Mouse (Mus musculus): ENCODE results near the gene Trpm1. TPM values are rescaled to one million over a fixed set of nuclear protein-coding genes. Genes with fewer than 3 reads are reported as not detected.
A peak's percentile ranks its signal among the peaks of the same experiment; 100 is the strongest.

Trpm1 gene
- polyA plus RNA-seq, 1 experiment from 2014 or later = 0.42 TPM

- H3K27ac ChIP-seq (ENCODE audit: low read depth, low read length) = no peak overlapping the region
- H3K9ac ChIP-seq (ENCODE audit: low read length) = no peak overlapping the region
- no peaks in the 10 kb centered on the region for H3K9me3 ChIP-seq (ENCODE audit: control insufficient read depth, low read length)
- DNase-seq (ENCODE audit: low spot score) (no peak), ATAC-seq (ENCODE audit: insufficient read depth, low FRiP score, low TSS enrichment) (no peak)
- H3K4me1 ChIP-seq (ENCODE audit: control insufficient read depth, insufficient read depth, low read length) = no peaks in the 10 kb centered on the region
- H3K4me3 ChIP-seq (ENCODE audit: low read depth, low read length) = no peak overlapping the region
- H3K4me2 ChIP-seq (ENCODE audit: low read depth) = no peak overlapping the region
- WGBS = 73% methylated on average over 6 of the region's 6 CpGs
- H3K36me3 ChIP-seq (ENCODE audit: control insufficient read depth, insufficient read depth, low read length) = no peaks in the 10 kb centered on the region
- no peaks in the 10 kb centered on the region for H3K27me3 ChIP-seq (ENCODE audit: control insufficient read depth, insufficient read depth, low read length)
Measured at GRCm38 (mm10) chr7:64150436-64151080, 3.1 kb upstream of the Trpm1 start.

GRCm38 (mm10) chr7:64155226-64155625 is 1.6 kb downstream of the Trpm1 start:
- Histone ChIP-seq H3K27ac (ENCODE audit: low read depth, low read length) (no peak overlapping the region), H3K9me3 (ENCODE audit: control insufficient read depth, low read length) (no peaks in the 10 kb centered on the region), H3K9ac (ENCODE audit: low read length) (no peak overlapping the region), H3K4me1 (ENCODE audit: control insufficient read depth, insufficient read depth, low read length) (no peaks in the 10 kb centered on the region), H3K36me3 (ENCODE audit: control insufficient read depth, insufficient read depth, low read length) (no peaks in the 10 kb centered on the region), H3K4me3 (ENCODE audit: low read depth, low read length) (no peak overlapping the region), H3K27me3 (ENCODE audit: control insufficient read depth, insufficient read depth, low read length) (no peaks in the 10 kb centered on the region), H3K4me2 (ENCODE audit: low read depth) (no peak overlapping the region)
- ATAC-seq (ENCODE audit: insufficient read depth, low FRiP score, low TSS enrichment) = no peak
- 69% methylated on average over 4 of the region's 4 CpGs for WGBS
- DNase-seq (ENCODE audit: low spot score) = no peak

- H3K4me2 ChIP-seq (ENCODE audit: low read depth) = peak overlapping the region; percentile 22
- peak; percentile 72 for DNase-seq (ENCODE audit: low spot score)
- no peaks in the 10 kb centered on the region for H3K36me3 ChIP-seq (ENCODE audit: control insufficient read depth, insufficient read depth, low read length)
- H3K4me3 ChIP-seq (ENCODE audit: low read depth, low read length) = no peak overlapping the region
- no peaks in the 10 kb centered on the region for H3K9me3 ChIP-seq (ENCODE audit: control insufficient read depth, low read length)
- H3K4me1 ChIP-seq (ENCODE audit: control insufficient read depth, insufficient read depth, low read length) = no peaks in the 10 kb centered on the region
- no peak overlapping the region for H3K9ac ChIP-seq (ENCODE audit: low read length)
- H3K27ac ChIP-seq (ENCODE audit: low read depth, low read length) = no peak overlapping the region
- H3K27me3 ChIP-seq (ENCODE audit: control insufficient read depth, insufficient read depth, low read length) = no peaks in the 10 kb centered on the region
- peak; percentile 59 for ATAC-seq (ENCODE audit: insufficient read depth, low FRiP score, low TSS enrichment)
- 19% methylated on average over 10 of the region's 10 CpGs for WGBS
Measured at GRCm38 (mm10) chr7:64155687-64156086, 2.1 kb downstream of the Trpm1 start.

GRCm38 (mm10) chr7:64156271-64156911 is 2.8 kb downstream of the Trpm1 start:
- Histone ChIP-seq H3K9ac (ENCODE audit: low read length) (no peak overlapping the region), H3K4me1 (ENCODE audit: control insufficient read depth, insufficient read depth, low read length) (no peaks in the 10 kb centered on the region), H3K27ac (ENCODE audit: low read depth, low read length) (no peak overlapping the region), H3K4me3 (ENCODE audit: low read depth, low read length) (no peak overlapping the region), H3K9me3 (ENCODE audit: control insufficient read depth, low read length) (no peaks in the 10 kb centered on the region), H3K36me3 (ENCODE audit: control insufficient read depth, insufficient read depth, low read length) (no peaks in the 10 kb centered on the region), H3K4me2 (ENCODE audit: low read depth) (no peak overlapping the region), H3K27me3 (ENCODE audit: control insufficient read depth, insufficient read depth, low read length) (no peaks in the 10 kb centered on the region)
- WGBS = 79% methylated on average over 5 of the region's 5 CpGs
- DNase-seq (ENCODE audit: low spot score) (no peak), ATAC-seq (ENCODE audit: insufficient read depth, low FRiP score, low TSS enrichment) (no peak)

- H3K36me3 ChIP-seq (ENCODE audit: control insufficient read depth, insufficient read depth, low read length) = no peaks in the 10 kb centered on the region
- DNase-seq (ENCODE audit: low spot score) (no peak), ATAC-seq (ENCODE audit: insufficient read depth, low FRiP score, low TSS enrichment) (no peak)
- H3K4me1 ChIP-seq (ENCODE audit: control insufficient read depth, insufficient read depth, low read length) = no peaks in the 10 kb centered on the region
- H3K27me3 ChIP-seq (ENCODE audit: control insufficient read depth, insufficient read depth, low read length) = no peaks in the 10 kb centered on the region
- H3K4me3 ChIP-seq (ENCODE audit: low read depth, low read length) = no peak overlapping the region
- no peaks in the 10 kb centered on the region for H3K9me3 ChIP-seq (ENCODE audit: control insufficient read depth, low read length)
- H3K27ac ChIP-seq (ENCODE audit: low read depth, low read length) = no peak overlapping the region
- no peak overlapping the region for H3K4me2 ChIP-seq (ENCODE audit: low read depth)
- WGBS = 68% methylated on average over 7 of the region's 7 CpGs
- H3K9ac ChIP-seq (ENCODE audit: low read length) = no peak overlapping the region
Measured at GRCm38 (mm10) chr7:64156918-64157690, 3.5 kb downstream of the Trpm1 start.

GRCm38 (mm10) chr7:64158281-64159055 is 4.8 kb downstream of the Trpm1 start:
- DNase-seq (ENCODE audit: low spot score) = no peak
- H3K4me3 ChIP-seq (ENCODE audit: low read depth, low read length) = no peak overlapping the region
- 86% methylated on average over 12 of the region's 12 CpGs for WGBS
- no peaks in the 10 kb centered on the region for H3K27me3 ChIP-seq (ENCODE audit: control insufficient read depth, insufficient read depth, low read length)
- ATAC-seq (ENCODE audit: insufficient read depth, low FRiP score, low TSS enrichment) = no peak
- H3K4me2 ChIP-seq (ENCODE audit: low read depth) = no peak overlapping the region
- H3K27ac ChIP-seq (ENCODE audit: low read depth, low read length) = no peak overlapping the region
- no peaks in the 10 kb centered on the region for H3K9me3 ChIP-seq (ENCODE audit: control insufficient read depth, low read length)
- H3K4me1 ChIP-seq (ENCODE audit: control insufficient read depth, insufficient read depth, low read length) = no peaks in the 10 kb centered on the region
- no peaks in the 10 kb centered on the region for H3K36me3 ChIP-seq (ENCODE audit: control insufficient read depth, insufficient read depth, low read length)
- H3K9ac ChIP-seq (ENCODE audit: low read length) = no peak overlapping the region

- Histone ChIP-seq H3K4me3 (ENCODE audit: low read depth, low read length) (no peak overlapping the region), H3K4me1 (ENCODE audit: control insufficient read depth, insufficient read depth, low read length) (no peaks in the 10 kb centered on the region)
Measured at GRCm38 (mm10) chr7:64159056-64159542, 5.5 kb downstream of the Trpm1 start.

More at GRCm38 (mm10) chr7:64159056-64159542, 5.5 kb downstream of the Trpm1 start:
- no peaks in the 10 kb centered on the region for H3K9me3 ChIP-seq (ENCODE audit: control insufficient read depth, low read length)
- no peaks in the 10 kb centered on the region for H3K27me3 ChIP-seq (ENCODE audit: control insufficient read depth, insufficient read depth, low read length)
- ATAC-seq (ENCODE audit: insufficient read depth, low FRiP score, low TSS enrichment) = no peak
- WGBS = 52% methylated on average over 5 of the region's 5 CpGs
- no peaks in the 10 kb centered on the region for H3K36me3 ChIP-seq (ENCODE audit: control insufficient read depth, insufficient read depth, low read length)
- no peak overlapping the region for H3K4me2 ChIP-seq (ENCODE audit: low read depth)
- H3K27ac ChIP-seq (ENCODE audit: low read depth, low read length) = no peak overlapping the region
- H3K9ac ChIP-seq (ENCODE audit: low read length) = no peak overlapping the region
- DNase-seq (ENCODE audit: low spot score) = no peak
